Mouse (Mus musculus): ENCODE results near the gene Gm28048.

The Gm28048 gene

DNA sequence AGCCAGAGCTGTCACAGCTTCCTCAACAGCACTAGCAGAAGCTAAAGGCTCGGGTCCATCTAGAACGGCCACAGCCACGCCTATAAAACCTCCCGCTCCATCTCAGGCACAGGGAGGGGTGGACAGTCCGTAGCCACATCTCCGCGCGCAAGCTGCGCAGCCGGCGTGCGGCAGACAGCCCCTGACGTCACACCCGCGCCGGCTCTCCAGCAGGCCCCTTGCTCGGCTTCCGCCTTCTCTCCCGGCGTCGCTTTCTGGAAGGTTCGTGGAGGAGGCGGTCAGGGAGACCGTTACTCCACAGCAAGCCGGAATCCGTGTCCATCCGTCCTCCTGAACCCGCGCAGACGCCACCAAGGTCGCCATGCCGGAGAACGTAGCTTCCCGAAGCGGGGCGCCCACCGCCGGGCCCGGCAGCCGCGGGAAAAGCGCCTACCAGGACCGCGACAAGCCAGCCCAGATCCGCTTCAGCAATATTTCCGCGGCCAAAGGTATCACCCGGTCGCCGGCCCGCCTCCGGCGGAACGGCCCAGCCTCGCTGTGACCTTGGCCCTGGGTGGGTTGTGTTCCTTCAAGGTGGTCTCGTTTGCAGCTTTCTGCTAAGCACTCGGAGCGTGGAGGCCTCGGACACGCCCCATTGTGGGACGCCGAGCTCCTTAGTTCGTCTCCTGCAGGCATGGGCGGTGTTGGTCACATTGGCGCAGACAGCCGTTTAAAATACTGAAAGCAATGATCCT, 8.7 kb upstream of the Gm28048 start, which contains the start of gene Cct4:
Cct4 (plus strand) TSS at position 127 of the 734 bp plus-strand sequence.
- DNase-seq (ENCODE audit: low spot score), result peak; percentile 98

DNA sequence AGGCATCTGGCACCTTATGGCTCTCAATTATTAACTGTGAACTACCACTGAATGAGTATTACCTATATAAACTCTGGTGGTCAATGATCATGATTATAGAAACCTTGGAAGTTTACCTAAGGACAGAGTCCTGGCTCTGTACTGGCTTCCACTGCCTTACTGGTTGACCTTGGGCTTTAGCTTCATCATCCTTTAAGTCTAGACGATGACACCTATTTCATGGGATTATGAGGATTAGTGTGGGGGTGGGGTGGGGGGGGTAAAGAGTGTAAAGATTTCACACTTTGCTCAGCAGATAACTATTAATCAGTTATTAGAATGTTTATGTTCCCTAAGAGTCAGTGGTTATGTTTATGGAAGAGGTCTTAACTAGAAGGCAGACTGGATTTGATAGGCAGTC, 7.9 kb upstream of the Gm28048 start:
- no peak for DNase-seq (ENCODE audit: low spot score)

DNA sequence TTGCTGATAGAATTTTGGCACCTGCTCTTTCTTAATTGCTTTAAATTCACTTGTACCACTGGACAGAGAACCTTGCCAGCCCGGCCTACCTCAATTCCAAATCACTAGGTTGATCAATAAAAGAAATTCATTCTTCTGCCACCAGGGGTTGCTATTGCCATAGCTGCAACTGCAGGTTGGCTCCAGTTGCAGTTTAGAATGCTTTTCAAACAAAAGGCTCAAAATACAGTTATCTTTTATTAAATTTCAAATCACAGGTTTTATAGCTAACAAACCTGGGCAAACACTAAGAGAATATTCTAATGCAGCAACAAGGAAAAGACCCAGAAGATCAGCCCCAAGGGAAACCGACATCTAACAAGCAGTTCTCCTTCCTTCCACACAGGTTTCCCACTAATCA, 5.5 kb upstream of the Gm28048 start:
- DNase-seq (ENCODE audit: low spot score), result peak; percentile 89

DNA sequence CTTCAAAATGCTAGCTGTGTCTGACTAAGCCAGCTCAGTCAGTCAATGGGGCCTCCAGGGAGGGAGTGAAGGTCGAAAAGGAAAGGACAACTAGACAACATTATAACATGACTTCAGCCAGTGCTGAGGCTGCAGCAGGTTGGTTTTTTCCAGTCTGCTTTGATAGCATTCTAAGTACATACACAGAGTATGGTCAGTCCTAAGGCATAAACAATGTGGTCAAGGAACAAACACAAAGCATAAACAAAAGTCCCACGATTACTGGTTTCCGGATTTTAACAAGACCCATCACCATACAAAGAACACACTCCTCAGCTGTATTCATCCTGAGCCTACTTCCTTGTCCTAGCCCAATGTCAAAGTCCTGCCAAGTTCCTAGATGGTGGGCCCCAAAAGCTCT, 3.6 kb upstream of the Gm28048 start:
- no peak for DNase-seq (ENCODE audit: low spot score)

DNA sequence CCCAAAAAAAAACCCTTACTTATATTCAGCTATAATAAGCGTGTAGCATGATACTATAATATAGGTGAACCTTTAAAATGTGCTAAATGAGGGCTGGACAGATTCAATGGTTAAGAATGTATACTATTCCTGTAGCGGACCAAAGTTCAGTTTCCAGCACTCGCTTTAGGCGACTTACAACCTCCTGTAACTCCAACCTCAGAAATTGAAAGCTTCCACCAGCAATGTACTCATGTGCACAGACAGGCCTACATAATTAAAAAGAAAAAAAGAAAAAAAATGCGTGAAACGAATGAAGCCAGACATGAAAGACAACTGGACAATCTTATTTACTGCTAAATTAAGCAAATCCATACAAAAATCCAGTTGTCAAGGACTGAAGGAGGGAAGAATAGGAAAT, 956 bp upstream of the Gm28048 start:
- peak; percentile 38 for DNase-seq (ENCODE audit: low spot score)

DNA sequence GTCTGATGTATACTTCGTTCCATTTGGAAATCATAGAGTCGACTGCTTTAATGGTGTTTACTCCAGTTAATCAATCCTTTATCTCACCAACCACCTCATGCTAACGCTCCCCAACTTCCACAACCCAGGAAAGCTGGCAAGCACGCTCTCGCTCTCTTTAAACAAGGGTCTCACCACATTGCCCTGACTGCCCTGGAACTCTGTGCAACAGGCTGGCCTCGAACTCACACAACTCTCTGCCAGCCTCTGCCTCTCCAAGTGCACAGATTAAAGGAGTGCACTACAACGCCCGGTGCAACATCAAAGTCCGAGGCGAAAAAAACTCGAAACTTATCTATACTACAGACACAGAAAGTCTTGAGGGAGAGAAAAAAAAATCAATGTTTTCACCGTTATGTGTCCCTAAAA, 343 bp downstream of the Gm28048 start:
- DNase-seq (ENCODE audit: low spot score), result no peak

DNA sequence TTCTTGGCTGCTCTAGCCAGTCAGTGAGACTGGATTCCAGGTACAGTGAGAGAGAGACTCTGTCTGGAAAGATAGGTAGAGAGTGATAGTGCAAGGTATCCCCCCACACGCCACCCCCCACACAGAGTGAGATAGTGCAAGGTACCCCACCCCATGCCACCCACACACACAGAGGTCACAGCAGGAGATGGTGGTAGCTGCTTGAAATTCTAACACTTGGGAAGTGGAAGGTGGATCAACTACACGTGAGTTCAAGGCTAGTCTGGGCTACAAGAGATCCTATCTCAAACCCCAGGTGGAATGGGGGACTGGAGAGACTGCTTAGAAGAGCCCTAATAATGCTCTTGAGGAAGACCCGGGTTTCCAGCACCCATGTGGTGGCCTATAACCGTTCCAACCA, 849 bp downstream of the Gm28048 start:
- DNase-seq (ENCODE audit: low spot score), result no peak

DNA sequence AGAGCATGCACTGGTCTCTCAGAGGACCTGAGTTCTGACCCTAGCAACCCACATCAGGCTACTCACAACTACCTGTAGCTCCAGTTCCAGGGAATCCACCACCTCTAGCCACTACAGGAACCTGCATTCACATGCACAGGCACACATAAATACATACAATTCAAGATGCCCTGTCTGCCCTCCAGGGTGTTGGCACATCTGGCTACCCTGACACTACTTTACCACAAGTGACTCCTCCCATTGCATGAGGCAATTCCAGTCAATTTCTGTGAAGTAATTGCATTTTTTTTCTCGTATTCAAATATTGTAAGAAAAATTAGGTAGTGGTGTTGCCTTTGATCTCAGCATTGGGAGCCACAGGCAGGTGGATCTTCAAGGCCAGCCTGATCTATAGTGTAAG, 2.7 kb downstream of the Gm28048 start:
- peak; percentile 65 for DNase-seq (ENCODE audit: low spot score)

DNA sequence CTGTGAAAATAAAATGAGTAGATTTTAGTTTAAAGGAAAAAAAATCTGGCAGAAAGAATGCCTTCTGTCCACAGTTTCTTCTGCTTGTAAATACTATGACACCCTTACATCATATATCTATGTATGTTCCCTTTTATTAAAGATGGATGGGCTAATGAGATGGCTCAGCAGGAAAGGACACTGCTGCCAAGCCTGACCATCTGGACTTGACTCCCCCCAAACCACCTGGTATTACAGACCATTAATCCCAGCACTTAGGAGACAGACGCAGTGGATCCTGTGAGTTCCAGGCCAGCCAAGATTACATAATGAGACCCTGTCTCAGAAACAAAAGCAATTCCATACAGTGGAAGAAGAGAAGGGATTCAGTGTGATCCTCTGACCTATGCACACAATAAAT, 3.2 kb downstream of the Gm28048 start:
- peak; percentile 51 for DNase-seq (ENCODE audit: low spot score)

DNA sequence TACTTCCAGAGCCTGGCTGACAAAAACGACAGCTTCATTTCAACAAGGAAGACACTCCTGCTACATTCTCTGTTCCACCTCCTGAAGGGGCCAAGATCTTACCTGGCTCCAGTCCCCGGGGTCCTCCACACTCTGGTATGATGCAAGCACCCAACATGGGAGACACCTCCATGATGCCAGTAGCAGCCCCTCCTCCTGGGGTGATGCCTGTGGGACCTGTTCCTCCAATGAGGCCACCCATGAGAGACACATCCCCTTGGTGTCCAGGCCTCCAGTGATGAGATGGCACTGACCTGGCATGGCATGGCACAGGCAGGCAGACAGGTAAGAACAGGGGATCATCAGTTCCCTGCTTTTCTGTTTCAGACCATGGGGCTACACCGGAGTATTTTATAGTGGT, 3.7 kb downstream of the Gm28048 start:
- no peak for DNase-seq (ENCODE audit: low spot score)

DNA sequence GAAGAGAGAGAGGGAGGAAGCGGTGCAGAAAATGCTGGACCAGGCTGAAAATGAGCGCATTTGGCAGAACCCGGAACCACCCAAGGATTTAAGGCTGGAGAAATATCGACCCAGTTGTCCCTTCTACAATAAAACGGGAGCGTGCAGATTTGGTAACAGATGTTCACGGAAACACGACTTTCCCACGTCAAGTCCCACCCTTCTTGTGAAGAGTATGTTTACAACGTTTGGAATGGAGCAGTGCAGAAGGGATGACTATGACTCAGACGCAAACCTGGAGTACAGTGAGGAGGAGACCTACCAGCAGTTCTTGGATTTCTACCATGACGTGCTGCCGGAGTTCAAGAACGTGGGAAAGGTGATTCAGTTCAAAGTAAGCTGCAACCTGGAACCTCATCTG, 8.3 kb downstream of the Gm28048 start:
- no peak for DNase-seq (ENCODE audit: low spot score)

DNA sequence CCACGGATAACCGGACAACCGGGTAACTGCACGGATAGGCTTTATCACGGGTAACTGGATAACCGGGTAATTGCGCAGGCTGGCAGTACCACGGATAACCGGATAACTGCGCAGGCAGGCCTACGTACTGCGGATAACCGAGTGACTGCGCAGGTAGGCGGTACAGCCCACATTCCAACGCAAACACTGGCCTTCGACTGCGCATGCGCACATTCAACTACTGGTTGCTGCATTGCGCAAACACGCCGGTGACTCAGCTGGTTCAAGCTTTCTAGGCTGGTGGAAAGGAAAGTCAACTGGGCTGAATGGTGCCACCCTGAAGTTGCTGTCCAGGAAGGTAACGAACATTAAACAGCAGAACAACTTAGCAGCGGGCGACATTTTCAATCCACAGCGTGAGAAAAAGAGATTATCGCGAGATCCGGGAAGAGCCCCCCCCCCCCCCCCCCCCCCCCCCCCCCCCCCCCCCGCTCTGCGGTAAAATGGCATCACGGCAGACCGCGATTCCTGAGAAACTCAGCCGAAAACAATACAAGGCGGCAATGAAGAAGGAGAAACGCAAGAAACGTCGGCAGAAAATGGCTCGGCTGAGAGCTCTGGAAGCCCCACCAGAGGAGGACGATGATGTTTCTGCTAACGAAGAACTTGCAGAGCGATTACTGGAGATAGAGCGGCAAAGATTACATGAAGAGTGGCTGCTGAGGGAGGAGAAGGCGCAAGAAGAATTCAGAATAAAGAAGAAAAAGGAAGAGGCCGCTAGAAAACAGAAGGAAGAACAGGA, 9.0 kb downstream of the Gm28048 start:
- DNase-seq (ENCODE audit: low spot score), result no peak

DNA sequence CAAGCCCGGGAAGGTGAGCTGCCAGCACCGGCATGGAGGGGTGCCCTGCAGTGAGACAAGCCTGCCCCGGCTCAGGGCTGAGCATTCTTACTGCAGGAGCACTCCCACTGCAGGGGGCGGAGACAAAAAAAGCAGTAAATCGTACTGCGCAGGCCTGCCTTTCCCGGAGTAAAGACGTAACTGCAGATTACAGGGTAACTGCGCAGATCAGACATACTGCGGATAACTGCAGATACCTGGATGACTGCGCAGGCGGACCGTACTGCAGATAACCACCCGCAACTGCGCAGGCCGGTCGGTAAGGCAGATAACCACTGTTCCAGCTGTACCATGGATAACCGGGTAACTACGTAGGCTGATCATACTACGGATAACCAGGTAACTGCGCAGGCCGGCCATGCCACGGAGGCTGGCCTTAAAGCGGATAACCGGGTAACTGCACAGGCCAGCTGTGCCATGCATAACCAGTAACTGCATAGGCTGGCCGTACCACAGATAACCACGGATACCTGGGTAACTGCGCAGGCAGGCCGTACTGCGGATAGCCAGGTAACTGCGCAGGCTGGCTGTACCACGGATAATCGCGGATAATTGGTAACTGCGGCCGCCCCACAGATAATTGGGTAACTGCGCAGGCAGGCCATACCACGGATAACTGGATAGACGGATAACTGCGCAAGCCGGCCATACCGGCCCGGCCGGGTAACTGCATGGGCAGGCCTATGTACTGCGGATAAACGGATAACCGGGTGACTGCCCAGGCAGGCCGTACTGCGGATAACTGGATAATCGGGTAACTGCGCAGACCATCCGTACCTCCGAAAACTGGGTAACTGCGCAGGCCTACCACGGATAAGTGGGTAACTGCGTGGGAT, 9.8 kb downstream of the Gm28048 start, which contains the start of gene Zrsr1:
Zrsr1 (plus strand) TSS at position 171 of the 875 bp plus-strand sequence.
- no peak for DNase-seq (ENCODE audit: low spot score)

DNA sequence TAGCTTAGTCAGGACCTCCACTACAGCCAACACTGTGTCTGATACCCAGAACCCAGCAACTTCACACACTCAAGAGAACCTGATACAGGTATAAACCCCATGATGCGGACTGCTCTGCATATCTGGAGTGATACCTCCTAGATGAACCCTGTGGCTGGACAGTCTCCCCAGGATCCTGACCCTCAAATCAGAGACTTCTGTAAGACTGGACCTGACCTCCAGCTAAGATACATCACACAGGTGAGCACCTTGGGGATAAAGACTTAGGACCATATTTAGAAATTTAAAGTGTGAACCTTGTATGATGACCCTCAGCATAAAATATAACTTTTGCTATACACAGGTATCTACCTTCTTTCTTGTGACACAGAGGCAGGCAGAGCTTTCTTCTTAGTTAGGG, 11.3 kb downstream of the Gm28048 start:
- no peak for DNase-seq (ENCODE audit: low spot score)

DNA sequence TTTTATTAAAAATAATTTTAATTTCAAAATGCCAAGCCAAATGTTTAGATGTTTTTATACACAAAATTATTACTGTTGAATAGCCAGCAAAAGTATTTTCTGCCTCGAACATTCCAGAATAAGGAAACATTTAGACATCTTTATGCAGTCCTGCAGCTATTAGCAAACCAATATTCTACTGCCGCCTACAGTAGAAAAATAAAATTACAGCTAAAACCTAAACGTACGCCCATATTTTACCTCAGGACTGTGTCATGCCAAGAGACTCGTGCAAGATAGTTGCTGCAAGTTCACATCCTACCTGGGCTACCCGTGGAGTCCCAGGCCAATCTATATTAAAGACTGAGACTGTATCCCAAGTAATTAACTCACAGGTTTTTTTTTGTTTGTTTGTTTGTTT, 12.4 kb downstream of the Gm28048 start:
- DNase-seq (ENCODE audit: low spot score), result no peak

DNA sequence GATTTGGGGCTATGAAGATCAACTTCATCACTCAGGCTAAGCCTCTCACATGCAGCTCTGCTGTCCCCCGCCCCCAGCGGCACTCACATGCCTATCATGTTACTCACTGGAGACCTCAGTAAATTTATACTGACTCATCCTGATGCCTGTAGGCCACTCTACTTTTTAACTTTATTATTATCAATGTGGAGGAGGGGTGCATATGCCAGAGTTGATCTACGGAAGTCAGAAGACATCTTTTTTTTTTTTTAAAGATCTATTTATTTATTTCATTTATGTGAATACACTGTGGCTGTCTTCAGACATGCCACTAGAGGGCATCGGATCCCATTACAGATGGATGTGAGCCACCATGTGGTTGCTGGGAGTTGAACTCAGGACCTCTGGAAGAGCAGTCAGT, 16.4 kb downstream of the Gm28048 start:
- peak; percentile 55 for DNase-seq (ENCODE audit: low spot score)

DNA sequence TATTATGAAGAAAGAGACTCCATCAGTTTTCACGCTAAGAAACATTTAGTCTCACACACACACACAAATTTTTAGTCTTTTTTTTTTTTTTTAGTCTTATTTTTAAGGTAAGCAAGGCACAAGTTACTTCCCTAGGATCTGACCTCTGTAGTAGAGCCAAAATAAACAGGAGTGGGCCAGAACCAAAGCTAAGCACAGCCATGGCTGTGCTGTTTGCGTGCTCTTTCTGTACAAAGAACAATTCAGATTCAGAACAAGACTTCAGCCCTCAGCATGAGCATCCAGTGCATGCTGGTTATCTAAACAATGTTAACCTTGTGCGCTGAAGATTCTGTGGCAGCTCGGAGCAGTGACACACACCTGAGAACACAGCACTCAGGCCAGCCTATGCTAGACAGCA, 17.5 kb downstream of the Gm28048 start:
- no peak for DNase-seq (ENCODE audit: low spot score)

DNA sequence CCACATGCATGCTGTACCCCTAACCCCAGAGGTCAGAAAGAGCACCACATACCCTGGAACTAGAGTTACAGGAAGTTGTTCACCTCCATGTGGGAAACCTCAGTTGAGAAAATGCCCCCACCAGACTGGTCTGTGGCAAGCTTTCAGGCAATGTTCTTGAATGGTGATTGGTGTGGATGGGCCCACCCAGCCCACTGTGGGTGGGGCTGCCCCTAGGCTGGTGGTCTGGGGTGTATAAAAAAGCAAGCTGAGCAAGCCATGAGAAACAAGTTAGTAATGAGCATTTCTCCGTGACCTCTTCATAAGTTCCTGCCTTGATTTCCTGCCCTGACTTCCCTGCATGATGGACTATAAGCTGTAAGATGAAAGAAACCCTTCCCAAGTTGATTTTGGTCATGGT, 19.8 kb downstream of the Gm28048 start:
- no peak for DNase-seq (ENCODE audit: low spot score)

DNA sequence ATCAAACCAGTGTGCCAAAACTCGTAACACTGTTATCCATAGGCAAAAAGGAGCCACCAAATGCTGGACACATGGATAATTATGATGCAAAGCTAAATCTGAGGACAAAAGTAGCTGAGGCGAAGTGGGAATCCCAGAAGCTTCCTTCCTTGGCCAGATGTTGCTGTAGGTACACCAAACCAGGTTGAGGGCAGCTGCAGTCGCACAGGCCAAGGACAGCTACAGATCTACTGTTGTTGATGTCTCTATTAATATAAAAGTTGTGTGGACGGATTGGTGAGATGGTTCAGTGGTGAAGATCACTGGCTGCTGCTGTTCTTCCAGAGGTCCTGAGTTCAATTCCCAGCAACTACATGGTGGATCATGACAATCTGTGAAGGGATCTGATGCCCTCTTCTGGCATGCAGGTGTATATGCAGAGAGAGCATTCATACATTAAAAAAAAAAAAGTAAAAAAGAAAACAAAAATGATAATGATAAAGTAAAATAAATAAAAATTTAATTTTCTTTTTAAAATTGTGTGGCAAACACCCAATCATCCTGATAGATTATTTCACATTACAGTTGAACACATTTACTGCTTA, 24.0 kb downstream of the Gm28048 start:
- no peak for DNase-seq (ENCODE audit: low spot score)

DNA sequence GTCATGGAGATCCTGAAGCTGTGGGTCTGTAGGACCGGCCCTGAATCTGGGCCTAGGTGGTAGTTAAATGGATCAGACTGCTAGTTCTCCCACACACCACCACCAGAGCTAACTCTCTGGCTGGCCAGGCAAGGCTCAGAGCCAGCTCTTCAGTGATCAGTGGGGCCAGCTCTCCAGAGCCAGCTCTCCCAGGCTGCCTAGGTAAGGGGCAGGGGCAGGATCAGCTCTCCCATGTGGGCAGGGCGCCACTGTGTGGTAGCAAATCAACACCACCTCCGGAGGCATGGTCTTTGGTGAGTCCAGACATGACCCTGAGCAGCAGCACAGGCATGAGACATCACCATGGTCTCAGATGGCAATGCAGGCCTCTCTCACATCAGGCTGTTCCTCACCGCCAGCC, 25.1 kb downstream of the Gm28048 start:
- peak; percentile 79 for DNase-seq (ENCODE audit: low spot score)

DNA sequence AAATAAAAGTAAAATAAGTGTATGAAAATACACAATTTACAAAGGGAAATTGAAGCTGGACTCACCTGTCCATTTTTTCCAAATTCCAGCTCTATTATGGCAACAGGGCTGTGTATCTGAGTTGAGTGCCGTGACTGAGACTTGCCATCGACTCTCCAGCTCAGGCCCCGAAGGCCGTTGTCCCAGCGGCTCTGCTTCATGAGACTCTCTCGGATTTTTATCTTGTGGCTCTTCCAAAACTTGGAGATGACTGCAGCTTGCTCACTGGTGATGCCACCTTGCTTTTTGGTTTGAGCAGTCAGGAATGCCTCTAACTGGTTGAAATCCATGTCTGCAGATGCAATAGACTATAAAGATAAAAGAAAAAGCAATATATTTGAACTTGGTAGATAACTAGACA, 25.5 kb downstream of the Gm28048 start:
- no peak for DNase-seq (ENCODE audit: low spot score)

DNA sequence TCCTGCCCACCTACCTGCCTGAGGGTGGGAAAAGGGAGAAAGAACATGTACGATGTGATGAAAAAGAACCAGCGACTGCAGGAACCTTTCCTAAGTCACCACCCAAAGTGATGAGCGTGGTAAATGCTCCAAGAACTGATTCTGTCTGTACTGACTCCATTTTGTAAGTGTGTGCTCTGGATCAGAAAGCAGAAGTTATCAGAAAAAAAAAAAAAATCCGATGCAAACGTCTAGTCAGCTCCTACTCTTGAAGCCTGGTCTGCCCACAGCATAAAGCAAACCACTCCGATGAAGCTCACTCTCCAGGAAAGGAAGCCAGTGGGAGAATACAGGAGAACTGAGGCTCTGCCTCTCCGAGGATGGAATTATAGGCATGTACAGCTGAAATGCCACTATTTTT, 29.2 kb downstream of the Gm28048 start:
- DNase-seq (ENCODE audit: low spot score), result no peak

Measured in MN1 (cell line).